Mouse (Mus musculus) small intestine, adult 2 months (tissue): ENCODE results near the gene Uvrag. TPM values are rescaled to one million over a fixed set of nuclear protein-coding genes. Genes with fewer than 3 reads are reported as not detected.

Experiments
- H3K27ac ChIP-seq: fragments of 200-500 bp; 2 replicates; pipeline ENCODE4 v1.5.1; 2012; ENCODE audit warnings: low read depth, low read length, control low read depth, inconsistent platforms; ENCODE audit not compliant: insufficient read depth
- H3K27me3 ChIP-seq: fragments of 200-500 bp; 2 replicates; pipeline ENCODE4 v1.6.1; 2012; ENCODE audit warnings: mild to moderate bottlenecking, moderate library complexity, low read length, inconsistent platforms; ENCODE audit not compliant: control insufficient read depth, insufficient read depth
- H3K36me3 ChIP-seq: fragments of 200-500 bp; 2 replicates; pipeline ENCODE4 v1.6.1; 2012; ENCODE audit warnings: mild to moderate bottlenecking, low read length, control low read depth, inconsistent platforms; ENCODE audit not compliant: control insufficient read depth, insufficient read depth
- H3K4me1 ChIP-seq: fragments of 200-500 bp; 2 replicates; pipeline ENCODE4 v1.6.1; 2012; ENCODE audit warnings: low read length, inconsistent platforms, mixed read lengths; ENCODE audit not compliant: control insufficient read depth, insufficient read depth, insufficient read length
- H3K4me3 ChIP-seq: fragments of 200-500 bp; 2 replicates; pipeline ENCODE4 v1.5.1; 2012; ENCODE audit warnings: low read depth, mild to moderate bottlenecking, control low read depth, inconsistent platforms, low read length, moderate library complexity
- CTCF ChIP-seq: fragments of 200-500 bp; IDR thresholded peaks from 2 replicates; pipeline ENCODE4 v1.5.1; 2012; ENCODE audit warnings: low read depth, mild to moderate bottlenecking, control low read depth, inconsistent platforms, low read length, moderate library complexity, mixed read lengths; ENCODE audit not compliant: insufficient replicate concordance, insufficient read length; ENCODE audit errors: extremely low read depth
- POLR2A ChIP-seq: fragments of 200-500 bp; IDR thresholded peaks from 2 replicates; pipeline ENCODE4 v1.6.1; 2012; ENCODE audit warnings: low read depth, mild to moderate bottlenecking, control low read depth, inconsistent platforms, low read length, moderate library complexity
- WGBS: fragments of 180-500 bp; shearing (Covaris S2); methylation state at CpG from one replicate; pipeline ENCODE4 v1.1.7; 2018; 5-methylcytosine and 5-hydroxymethylcytosine counted together
- polyA plus RNA-seq: library from polyadenylated mRNA; depleted of rRNA; stranded (reverse); fragments of >200 nt; gene quantifications from 2 replicates; pipeline ENCODE4 v1.2.3, GENCODE M21; 2012

The Uvrag gene
- polyA plus RNA-seq, 1 experiment, result 28.2 TPM

DNA sequence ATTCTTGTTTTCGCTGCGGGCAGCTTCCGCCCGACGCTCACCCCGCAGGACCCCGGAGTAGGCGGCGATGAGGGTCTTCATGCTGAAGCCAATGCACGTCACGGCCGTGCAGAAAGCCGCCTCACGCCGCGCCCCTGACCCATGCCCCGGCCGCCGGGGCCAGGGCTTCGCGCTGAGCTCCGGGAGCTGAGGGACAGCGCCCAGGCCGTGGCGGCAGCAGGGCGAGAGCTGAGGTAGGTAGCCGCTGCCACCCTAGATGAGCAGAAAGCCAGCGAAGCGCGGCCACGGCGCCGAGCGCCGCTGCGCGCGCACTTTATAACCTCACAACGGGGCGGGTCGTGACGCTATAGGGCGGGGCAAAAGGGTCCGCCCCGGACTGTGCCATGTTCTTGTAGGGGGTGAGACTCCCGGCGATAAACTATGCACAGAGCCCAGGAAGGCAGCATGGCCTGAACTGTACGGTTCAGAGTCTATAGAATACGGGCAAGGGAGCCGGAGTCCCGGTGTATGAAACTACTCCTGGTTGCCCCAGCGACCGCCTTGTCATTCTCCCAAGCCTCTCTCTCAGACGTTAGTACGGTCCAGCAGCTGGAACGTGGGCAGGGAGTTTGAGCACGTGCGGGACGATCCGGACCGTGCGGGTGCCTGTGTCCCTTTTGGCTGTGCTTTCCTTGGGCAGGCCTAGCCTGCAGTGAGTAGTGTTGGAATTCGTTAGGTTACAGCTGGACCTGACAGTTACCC lies 41.7 kb upstream of the Uvrag start, which contains the start of gene Dgat2:
Dgat2 (minus strand) TSS at position 288 of the 741 bp plus-strand sequence.
- TF ChIP-seq POLR2A, result peak; percentile 100
- TF ChIP-seq CTCF, result no peak
- peak within 1 kb of the TSS; percentile 78 for H3K4me3 ChIP-seq
- H3K27me3 ChIP-seq, result no peaks in the 10 kb centered on the region
- H3K27ac ChIP-seq, result peak within 1 kb of the TSS; percentile 78
- peaks cover 20% of the 10 kb centered on the region; the same call in 1 of the 2 replicates for H3K4me1 ChIP-seq
- WGBS, result under 1% methylated on average over 63 of the region's 63 CpGs
- peaks cover 3% of the 10 kb centered on the region for H3K36me3 ChIP-seq

DNA sequence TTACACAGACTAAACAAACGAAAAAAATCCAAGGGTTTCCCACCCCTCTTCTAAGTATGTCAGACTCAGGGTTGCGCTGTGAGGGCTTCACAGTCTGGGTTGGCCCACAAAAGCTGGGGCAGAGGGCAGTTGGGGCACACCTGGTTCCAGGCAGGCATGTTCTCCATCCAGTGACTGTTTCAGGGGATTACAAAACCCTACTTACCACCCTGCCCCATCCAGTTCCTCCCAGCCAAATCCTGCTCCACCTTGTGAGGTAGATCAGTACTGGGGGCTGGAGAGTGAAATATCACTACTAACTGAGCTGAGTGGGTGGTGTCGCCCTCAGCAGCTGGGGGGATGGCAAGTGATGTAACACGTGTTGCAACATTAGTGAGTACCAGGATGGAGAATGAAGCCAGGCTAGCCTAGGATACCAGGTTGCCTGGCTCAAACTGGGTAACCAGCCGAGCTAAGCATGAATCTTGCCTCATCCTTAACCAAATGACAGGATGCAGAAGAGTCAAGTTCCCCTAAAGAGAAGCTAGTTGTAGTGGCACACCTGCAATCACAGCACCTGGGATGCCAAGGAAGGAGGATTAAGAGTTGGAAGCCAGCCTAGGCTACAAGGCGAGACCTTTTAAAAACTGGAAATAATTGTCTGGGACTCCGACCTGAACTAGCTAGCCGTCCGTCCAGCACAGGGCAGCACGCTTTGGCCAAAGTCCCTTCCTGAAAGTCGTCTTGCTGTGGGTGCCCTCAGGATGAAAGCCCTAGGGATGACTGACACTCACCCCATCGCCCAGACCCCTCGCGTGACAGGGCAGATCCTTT lies 40.9 kb upstream of the Uvrag start:
- H3K27me3 ChIP-seq, result no peaks in the 10 kb centered on the region

DNA sequence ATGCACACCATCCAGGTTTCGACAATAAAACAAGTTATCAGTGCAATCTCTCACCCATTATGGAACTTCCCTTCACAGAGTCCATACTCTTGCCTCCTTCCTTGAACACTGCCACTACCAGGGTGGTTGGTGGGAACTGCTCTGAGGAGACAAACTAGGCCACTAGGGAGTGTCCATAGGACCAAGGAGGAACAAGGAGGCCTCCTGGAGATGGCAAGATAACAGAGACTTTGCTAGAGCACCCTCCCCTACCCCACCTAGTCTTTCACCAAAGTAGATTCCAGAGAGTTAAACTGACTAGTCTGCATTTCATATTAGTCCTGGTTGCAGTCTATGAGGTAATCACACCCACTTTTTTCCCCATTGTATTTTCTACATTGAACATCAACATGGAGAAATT lies 39.2 kb upstream of the Uvrag start:
- peaks cover 11% of the 10 kb centered on the region for H3K36me3 ChIP-seq
- no peaks in the 10 kb centered on the region for H3K27me3 ChIP-seq
- H3K27ac ChIP-seq, result peak overlapping the region; percentile 2; the same call in 1 of the 2 replicates
- TF ChIP-seq POLR2A (no peak), CTCF (no peak)
- 23% methylated on average over 1 of the region's 1 CpGs for WGBS
- peaks cover 29% of the 10 kb centered on the region; the same call in 1 of the 2 replicates for H3K4me1 ChIP-seq
- no peak overlapping the region for H3K4me3 ChIP-seq

More for the DNA sequence above, 40.9 kb upstream of the Uvrag start:
- Histone ChIP-seq H3K4me3 (peak overlapping the region; percentile 78), H3K4me1 (peaks cover 20% of the 10 kb centered on the region; the same call in 1 of the 2 replicates), H3K27ac (peak overlapping the region; percentile 56), H3K36me3 (peaks cover 7% of the 10 kb centered on the region)
- TF ChIP-seq POLR2A (no peak; the same call in 1 of the 2 replicates), CTCF (no peak)
- WGBS, result 24% methylated on average over 14 of the region's 14 CpGs

DNA sequence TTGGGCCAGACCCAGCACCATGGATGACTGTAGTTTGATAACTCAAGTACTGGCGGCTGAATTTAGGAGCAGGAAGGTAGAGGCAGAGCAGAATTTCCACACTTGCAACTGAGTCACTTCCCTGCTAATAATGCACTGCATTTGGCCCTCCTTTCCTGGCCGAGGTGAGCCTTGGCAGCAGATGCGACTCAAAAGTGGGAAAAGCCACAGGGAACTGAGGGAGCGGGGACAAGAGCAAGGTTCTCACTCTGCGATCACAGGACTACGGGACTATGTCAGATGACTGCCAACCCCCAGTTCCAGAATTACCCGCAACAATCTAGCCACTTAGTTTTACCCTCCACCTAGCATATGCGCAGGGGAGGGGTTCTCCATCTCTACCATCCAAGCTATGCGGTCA lies 38.3 kb upstream of the Uvrag start:
- H3K36me3 ChIP-seq, result peaks cover 16% of the 10 kb centered on the region
- H3K27me3 ChIP-seq, result no peaks in the 10 kb centered on the region
- peak overlapping the region; percentile 43 for H3K4me3 ChIP-seq
- WGBS, result 94% methylated on average over 9 of the region's 9 CpGs
- TF ChIP-seq CTCF, result no peak
- peaks cover 30% of the 10 kb centered on the region; the same call in 1 of the 2 replicates for H3K4me1 ChIP-seq
- no peak overlapping the region for H3K27ac ChIP-seq

DNA sequence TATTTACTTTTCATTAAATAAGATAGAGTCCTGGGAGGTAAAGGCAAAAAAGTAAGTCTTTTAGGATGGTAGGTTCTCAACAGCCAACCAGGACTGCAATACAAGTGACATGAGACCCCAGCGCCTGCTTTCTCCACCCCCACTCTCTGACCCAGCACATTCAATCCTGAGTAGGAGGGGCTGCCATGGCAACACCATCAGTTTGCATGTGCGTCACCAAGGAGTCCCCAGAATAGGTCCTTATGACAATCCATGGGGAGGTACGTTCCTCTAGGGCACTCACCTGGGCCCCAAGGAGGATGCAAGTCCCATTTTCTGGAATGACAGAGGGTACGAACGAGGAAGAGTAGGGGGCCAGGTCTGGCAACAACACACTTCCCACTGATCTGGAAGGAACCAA lies 36.4 kb upstream of the Uvrag start:
- Histone ChIP-seq H3K4me3 (no peak overlapping the region), H3K27ac (no peak overlapping the region), H3K36me3 (peaks cover 16% of the 10 kb centered on the region), H3K27me3 (no peaks in the 10 kb centered on the region), H3K4me1 (peaks cover 39% of the 10 kb centered on the region; the same call in 1 of the 2 replicates)
- TF ChIP-seq POLR2A, result no peak
- TF ChIP-seq CTCF, result no peak
- WGBS, result 94% methylated on average over 5 of the region's 5 CpGs

DNA sequence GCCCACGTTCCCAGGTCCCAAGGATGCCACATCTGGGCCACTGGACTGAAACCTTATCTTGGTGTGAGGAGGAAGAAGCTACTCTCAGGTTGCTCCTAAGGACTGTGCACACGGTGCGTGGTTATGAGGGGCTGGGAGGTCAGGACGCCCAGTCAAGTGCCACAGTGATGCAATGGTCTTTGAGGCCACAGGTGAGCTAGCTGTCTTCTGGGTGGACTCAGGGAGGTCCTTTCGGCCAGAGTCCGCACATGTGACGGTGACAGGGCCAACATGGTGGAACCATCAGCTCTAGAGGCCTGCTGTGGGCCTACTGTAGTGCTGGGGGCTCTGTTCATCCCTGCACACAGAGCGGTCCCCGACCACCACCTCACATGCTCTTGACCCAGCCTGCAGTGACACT lies 34.7 kb upstream of the Uvrag start:
- no peak overlapping the region for H3K27ac ChIP-seq
- H3K36me3 ChIP-seq, result peaks cover 16% of the 10 kb centered on the region
- 92% methylated on average over 9 of the region's 9 CpGs for WGBS
- no peaks in the 10 kb centered on the region for H3K27me3 ChIP-seq
- peaks cover 53% of the 10 kb centered on the region for H3K4me1 ChIP-seq
- H3K4me3 ChIP-seq, result no peak overlapping the region
- TF ChIP-seq POLR2A (no peak), CTCF (no peak)

DNA sequence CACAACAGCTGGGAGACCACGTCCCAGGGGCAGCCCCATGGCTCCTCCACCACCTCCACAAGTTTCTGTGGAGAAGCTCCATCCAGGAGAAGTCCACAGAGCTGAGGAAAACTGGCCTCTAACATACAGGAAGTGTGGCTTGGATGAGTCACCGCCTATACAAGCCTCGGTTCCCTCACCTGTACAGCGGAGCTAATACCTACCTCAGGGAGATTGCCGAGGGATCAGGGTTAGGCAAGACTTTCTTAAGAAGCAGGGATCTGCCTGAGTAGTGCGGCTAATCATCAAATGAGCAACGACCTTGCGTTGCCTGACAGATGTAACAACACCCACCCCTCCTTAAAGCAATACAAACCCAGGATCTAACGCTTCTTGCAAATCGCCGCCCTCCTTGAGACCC lies 34.2 kb upstream of the Uvrag start:
- TF ChIP-seq CTCF (no peak), POLR2A (no peak)
- no peak overlapping the region for H3K4me3 ChIP-seq
- no peaks in the 10 kb centered on the region for H3K27me3 ChIP-seq
- H3K27ac ChIP-seq, result no peak overlapping the region
- WGBS, result 65% methylated on average over 11 of the region's 11 CpGs
- H3K4me1 ChIP-seq, result peaks cover 57% of the 10 kb centered on the region
- H3K36me3 ChIP-seq, result peaks cover 16% of the 10 kb centered on the region
